Mouse (Mus musculus) CH12.LX (cell line): ENCODE results near the gene Cd86. TPM values are rescaled to one million over a fixed set of nuclear protein-coding genes. Genes with fewer than 3 reads are reported as not detected.

Source experiments
- DNase-seq: peaks from one replicate; pipeline ENCODE4 v3.0.0-alpha.2; 2013; ENCODE audit errors: extremely low read depth
- H3K27ac ChIP-seq: 2 replicates; pipeline ENCODE4 v1.5.1; 2012; ENCODE audit warnings: low read depth, mild to moderate bottlenecking, control low read depth, moderate library complexity; ENCODE audit not compliant: insufficient read depth
- H3K27me3 ChIP-seq: replicated peaks from 2 replicates; pipeline ENCODE3; 2012; ENCODE audit warnings: inconsistent platforms
- H3K36me3 ChIP-seq, 2 experiments: replicated peaks in 1 of 2; 2 replicates each; pipeline versions ENCODE3 to v1.6.1; 2012; ENCODE audit warnings: inconsistent platforms in 1 of 2, low read length in 1 of 2, mild to moderate bottlenecking in 1 of 2, mixed read lengths in 1 of 2, moderate library complexity in 1 of 2; ENCODE audit not compliant: control insufficient read depth in 1 of 2, insufficient read depth in 1 of 2
- H3K4me1 ChIP-seq, 2 experiments: 2 replicates each; pipeline ENCODE4 v1.6.1; 2012; ENCODE audit warnings: inconsistent platforms in 1 of 2, moderate library complexity in 1 of 2; ENCODE audit not compliant: insufficient read depth in 2 of 2, control insufficient read depth in 1 of 2
- H3K4me2 ChIP-seq: 2 replicates; pipeline ENCODE4 v1.6.1; 2012; ENCODE audit warnings: low read depth, mild to moderate bottlenecking, control low read depth; ENCODE audit not compliant: poor library complexity, insufficient read depth, severe bottlenecking
- H3K4me3 ChIP-seq, 3 experiments: fragments of 150-350 bp in 1 of 3; sonication (generic) in 1 of 3; replicated peaks in 1 of 3; 2 replicates each; pipeline versions ENCODE3 to v1.5.1; 2011 to 2012; ENCODE audit warnings: low read depth in 2 of 3, low read length in 2 of 3, mild to moderate bottlenecking in 2 of 3, moderate library complexity in 2 of 3, control low read depth in 1 of 3, improper control_type of control experiment in 1 of 3, inconsistent platforms in 1 of 3, mixed read lengths in 1 of 3; ENCODE audit not compliant: poor library complexity in 1 of 3
- H3K79me2 ChIP-seq: replicated peaks from 2 replicates; pipeline ENCODE4 v1.6.1; 2012; ENCODE audit warnings: mild to moderate bottlenecking, moderate library complexity; ENCODE audit not compliant: control insufficient read depth, poor library complexity, insufficient read depth, severe bottlenecking; ENCODE audit errors: extremely low read depth
- H3K9ac ChIP-seq: 2 replicates; pipeline ENCODE4 v1.6.1; 2012; ENCODE audit warnings: low read depth, mild to moderate bottlenecking, control low read depth, moderate library complexity; ENCODE audit not compliant: insufficient read depth
- H3K9me3 ChIP-seq: replicated peaks from 2 replicates; pipeline ENCODE3; 2012; ENCODE audit warnings: low read length, inconsistent platforms, mixed read lengths
- CHD1 ChIP-seq: IDR thresholded peaks from 2 replicates; pipeline ENCODE4 v1.6.1; 2012; ENCODE audit warnings: low read depth, low read length, improper control_type of control experiment, inconsistent platforms
- ELF1 ChIP-seq: IDR thresholded peaks from 2 replicates; pipeline ENCODE4 v1.6.1; 2014; ENCODE audit warnings: low read depth, mild to moderate bottlenecking, inconsistent platforms, low read length, improper control_type of control experiment
- EP300 ChIP-seq: IDR thresholded peaks from 2 replicates; pipeline ENCODE4 v1.6.1; 2011; ENCODE audit warnings: low read length, improper control_type of control experiment
- ETS1 ChIP-seq: conservative IDR thresholded peaks from 2 replicates; pipeline ENCODE4 v1.6.1; 2012; ENCODE audit warnings: low read depth, mild to moderate bottlenecking, inconsistent platforms, low read length, improper control_type of control experiment, moderate library complexity
- GABPA ChIP-seq: IDR thresholded peaks from 2 replicates; pipeline ENCODE4 v1.6.1; 2012; ENCODE audit warnings: low read depth, low read length, improper control_type of control experiment, inconsistent platforms; ENCODE audit not compliant: insufficient replicate concordance
- HCFC1 ChIP-seq: IDR thresholded peaks from 2 replicates; pipeline ENCODE4 v1.6.1; 2012; ENCODE audit warnings: low read depth, mild to moderate bottlenecking, inconsistent platforms, low read length, improper control_type of control experiment
- IRF4 ChIP-seq: IDR thresholded peaks from 2 replicates; pipeline ENCODE4 v1.6.1; 2014; ENCODE audit warnings: low read depth, mild to moderate bottlenecking, inconsistent platforms, low read length, improper control_type of control experiment
- JUND ChIP-seq: conservative IDR thresholded peaks from 2 replicates; pipeline ENCODE4 v1.6.1; 2011; ENCODE audit warnings: low read depth, low read length, improper control_type of control experiment
- MAZ ChIP-seq: IDR thresholded peaks from 2 replicates; pipeline ENCODE4 v1.6.1; 2012; ENCODE audit warnings: low read depth, mild to moderate bottlenecking, inconsistent platforms, low read length, improper control_type of control experiment, moderate library complexity
- MEF2A ChIP-seq: IDR thresholded peaks from 2 replicates; pipeline ENCODE4 v1.6.1; 2014; ENCODE audit warnings: low read depth, mild to moderate bottlenecking, inconsistent platforms, low read length, improper control_type of control experiment, borderline replicate concordance
- MXI1 ChIP-seq: IDR thresholded peaks from 2 replicates; pipeline ENCODE4 v1.6.1; 2011; ENCODE audit warnings: mild to moderate bottlenecking, low read depth, low read length, improper control_type of control experiment
- NRF1 ChIP-seq: IDR thresholded peaks from 2 replicates; pipeline ENCODE4 v1.6.1; 2014; ENCODE audit warnings: low read depth, mild to moderate bottlenecking, inconsistent platforms, low read length, improper control_type of control experiment, moderate library complexity
- PAX5 ChIP-seq: IDR thresholded peaks from 2 replicates; pipeline ENCODE4 v1.6.1; 2012; ENCODE audit warnings: low read length, inconsistent platforms, mixed read lengths
- POLR2A ChIP-seq: IDR thresholded peaks from 2 replicates; pipeline ENCODE4 v1.6.1; 2011; ENCODE audit warnings: low read depth, mild to moderate bottlenecking, improper control_type of control experiment, low read length
- SIN3A ChIP-seq: IDR thresholded peaks from 2 replicates; pipeline ENCODE4 v1.6.1; 2012; ENCODE audit warnings: low read length, improper control_type of control experiment, inconsistent platforms
- TBP ChIP-seq: conservative IDR thresholded peaks from 2 replicates; pipeline ENCODE4 v1.6.1; 2011; ENCODE audit warnings: low read depth, low read length, improper control_type of control experiment
- TCF12 ChIP-seq: IDR thresholded peaks from 2 replicates; pipeline ENCODE4 v1.6.1; 2014; ENCODE audit warnings: low read depth, mild to moderate bottlenecking, inconsistent platforms, low read length, improper control_type of control experiment
- USF1 ChIP-seq: IDR thresholded peaks from 2 replicates; pipeline ENCODE4 v1.6.1; 2014; ENCODE audit warnings: low read depth, mild to moderate bottlenecking, inconsistent platforms, low read length, improper control_type of control experiment
- USF2 ChIP-seq: conservative IDR thresholded peaks from 2 replicates; pipeline ENCODE4 v1.6.1; 2011; ENCODE audit warnings: low read depth, low read length, improper control_type of control experiment
- ZKSCAN1 ChIP-seq: IDR thresholded peaks from 2 replicates; pipeline ENCODE4 v1.6.1; 2012; ENCODE audit warnings: low read depth, inconsistent platforms, low read length, improper control_type of control experiment, borderline replicate concordance
- ZMIZ1 ChIP-seq: IDR thresholded peaks from 2 replicates; pipeline ENCODE4 v1.6.1; 2012; ENCODE audit warnings: low read depth, mild to moderate bottlenecking, inconsistent platforms, low read length, improper control_type of control experiment
- dilution Hi-C: fragments of 300-500 bp; cut with MboI; formaldehyde crosslinking; loops from 2 replicates; pipeline ENCODE4 v1.14.3; 2020; ENCODE audit warnings: low sequenced_read_pairs; ENCODE audit not compliant: extremely low pct_unique_long_range_greater_than_20kb, extremely low pct_ligation_motif_present
- in situ Hi-C: fragments of 300-500 bp; cut with MboI; formaldehyde crosslinking; loops from 3 replicates; pipeline ENCODE4 v1.14.3; 2019; ENCODE audit warnings: low sequenced_read_pairs, low pct_ligation_motif_present, low pct_unique_long_range_greater_than_20kb, mixed read lengths
- polyA plus RNA-seq: library from polyadenylated mRNA; unstranded; fragments of >175 nt; gene quantifications from 2 replicates; pipeline ENCODE4 v1.2.1, GENCODE M21; 2012; ENCODE audit warnings: low read depth; ENCODE audit not compliant: insufficient read length
- total RNA-seq, 2 experiments: library from RNA; depleted of rRNA; stranded (reverse); fragments of 300-350 nt in 1 of 2; fragments of >200 nt in 1 of 2; gene quantifications; 2 replicates each; pipeline ENCODE4 v1.2.3; 2012 to 2014

Cd86 gene
- total and polyA plus RNA-seq, 3 experiments = 102 to 191 (median 113) TPM

DNA sequence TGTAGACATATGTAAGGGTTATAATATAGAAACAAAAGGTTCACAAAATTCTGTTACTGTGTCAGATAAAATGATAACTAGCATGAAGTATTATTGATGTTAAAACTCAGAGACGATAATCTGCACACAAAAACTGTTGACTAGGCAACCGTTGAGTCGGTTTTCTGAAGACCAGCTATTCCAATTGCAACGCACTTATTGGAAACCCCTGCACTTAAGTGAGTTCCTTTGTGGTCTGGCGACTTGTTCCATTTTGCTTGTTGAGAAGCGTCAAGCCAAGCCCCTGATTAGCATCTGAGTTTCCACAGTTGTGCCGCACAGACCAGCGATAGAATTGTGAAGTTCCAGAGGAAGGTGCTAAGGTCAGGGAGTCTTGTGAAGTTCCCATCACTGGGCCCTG, 31.4 kb upstream of the Cd86 start (continued):
- peak; percentile 73; the same call in 1 of the 2 replicates for TF ChIP-seq MAZ
- peak; percentile 82 for TF ChIP-seq ETS1
- TF ChIP-seq MEF2A = peak; percentile 83
- TF ChIP-seq ELF1 = peak; percentile 43; the same call in 1 of the 2 replicates
- TF ChIP-seq PAX5 = no peak
- TF ChIP-seq SIN3A = peak; percentile 78; the same call in 1 of the 2 replicates
- no peak for TF ChIP-seq MXI1
- no peak for TF ChIP-seq NRF1
- peak; percentile 85 for TF ChIP-seq CHD1
- TF ChIP-seq HCFC1 = peak; percentile 25; the same call in 1 of the 2 replicates
- peak; percentile 82 for TF ChIP-seq IRF4
- TF ChIP-seq TCF12 = peak; percentile 67; the same call in 1 of the 2 replicates
- 0 out of 2 replicates have a peak, but pooled peaks have one; percentile 37 for TF ChIP-seq TBP

GRCm38 (mm10) chr16:36694798-36695290, 29.0 kb upstream of the Cd86 start:
- H3K36me3 ChIP-seq = no peaks in the 10 kb centered on the region
- in situ Hi-C loops = no loop called here
- H3K9me3 ChIP-seq = peaks cover 4% of the 10 kb centered on the region
- TF ChIP-seq NRF1 = no peak
- TF ChIP-seq ZMIZ1 = no peak
- no peak for TF ChIP-seq HCFC1
- no peak for TF ChIP-seq ZKSCAN1
- no peak for TF ChIP-seq GABPA
- no peak for TF ChIP-seq TCF12
- no peak for TF ChIP-seq USF2
- no peak for TF ChIP-seq JUND
- no peak for TF ChIP-seq USF1
- no peak for TF ChIP-seq EP300
- TF ChIP-seq MEF2A = no peak
- no peak for TF ChIP-seq POLR2A
- TF ChIP-seq TBP = no peak
- TF ChIP-seq, all 38 proteins: peak for 0
- Histone ChIP-seq H3K79me2 (no peaks in the 10 kb centered on the region), H3K4me3 (no peak overlapping the region), H3K9ac (no peak overlapping the region), H3K4me1 (peaks cover 25 to 68% of the 10 kb centered on the region in 2 experiments), H3K27me3 (no peaks in the 10 kb centered on the region), H3K27ac (no peak overlapping the region), H3K4me2 (no peak overlapping the region)
- dilution Hi-C loops = no loop called here
- DNase-seq = no peak
